Mouse (Mus musculus) neural tube, embryonic 15.5 days (tissue): ENCODE results near the gene Ccdc185. TPM values are rescaled to one million over a fixed set of nuclear protein-coding genes. Genes with fewer than 3 reads are reported as not detected.

ENCODE experiments used
- ATAC-seq: fragments of 200-750 bp; cut with Nextera tagmentation; 2 replicates; pipeline ENCODE4 v1.8.0; 2017; ENCODE audit warnings: mild to moderate bottlenecking, moderate TSS enrichment, moderate library complexity; ENCODE audit not compliant: low FRiP score
- H3K27ac ChIP-seq: fragments of 300-500 bp; sonication (generic); replicated peaks from 2 replicates; pipeline ENCODE4 v1.5.1; 2015; ENCODE audit warnings: mild to moderate bottlenecking, inconsistent platforms
- H3K27me3 ChIP-seq: fragments of 300-500 bp; sonication (generic); replicated peaks from 2 replicates; pipeline ENCODE4 v1.6.1; 2015; ENCODE audit warnings: inconsistent platforms
- H3K36me3 ChIP-seq: fragments of 300-500 bp; sonication (generic); 2 replicates; pipeline ENCODE4 v1.6.1; 2015; ENCODE audit warnings: inconsistent platforms
- H3K4me1 ChIP-seq: fragments of 300-500 bp; sonication (generic); 2 replicates; pipeline ENCODE4 v1.6.1; 2015; ENCODE audit warnings: inconsistent platforms
- H3K4me2 ChIP-seq: fragments of 300-500 bp; sonication (generic); 2 replicates; pipeline ENCODE4 v1.6.1; 2015; ENCODE audit warnings: inconsistent platforms, mild to moderate bottlenecking, moderate library complexity
- H3K4me3 ChIP-seq: fragments of 300-500 bp; sonication (generic); replicated peaks from 2 replicates; pipeline ENCODE4 v1.5.1; 2015; ENCODE audit warnings: mild to moderate bottlenecking, inconsistent platforms
- H3K9ac ChIP-seq: fragments of 300-500 bp; sonication (generic); replicated peaks from 2 replicates; pipeline ENCODE4 v1.6.1; 2015; ENCODE audit warnings: mild to moderate bottlenecking, inconsistent platforms
- H3K9me3 ChIP-seq: fragments of 300-500 bp; sonication (generic); replicated peaks from 2 replicates; pipeline ENCODE4 v1.6.1; 2016; ENCODE audit warnings: inconsistent platforms
- WGBS: fragments of 180-500 bp; shearing (Covaris S2); methylation state at CpG from one replicate; pipeline ENCODE4 v1.1.7; 2015; ENCODE audit warnings: mixed read lengths; 5-methylcytosine and 5-hydroxymethylcytosine counted together
- polyA plus RNA-seq: library from polyadenylated mRNA; unstranded; fragments of >200 nt; fragmentation: Nextera tagmentation; extraction: Ambion mirVana; gene quantifications from 2 replicates; pipeline ENCODE4 v1.2.1, GENCODE M21; 2015

The Ccdc185 gene
- polyA plus RNA-seq, 1 experiment from 2014 or later: not detected

DNA sequence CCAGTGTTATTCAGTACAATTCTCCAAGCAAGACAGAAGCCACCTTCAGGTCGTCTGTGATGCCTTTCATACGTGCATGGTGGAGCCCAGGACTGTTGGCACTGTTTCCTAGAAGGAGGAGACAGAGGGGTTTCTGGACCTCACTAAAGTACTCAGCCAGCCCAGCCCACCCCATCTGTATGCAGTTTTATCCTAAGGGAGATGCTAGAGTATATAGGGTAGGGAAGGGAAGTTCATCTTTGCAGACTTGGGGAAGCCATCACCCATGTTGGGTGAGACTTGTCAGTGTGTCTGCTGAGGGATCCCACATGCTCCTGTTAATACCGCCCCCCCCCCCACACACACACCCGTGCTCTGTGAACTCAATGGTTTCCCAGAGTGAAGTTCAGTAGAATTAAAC is 13.1 kb downstream of the Ccdc185 start:
- no peaks in the 10 kb centered on the region for H3K27me3 ChIP-seq
- ATAC-seq: no peak
- no peak overlapping the region for H3K9ac ChIP-seq
- no peak overlapping the region for H3K4me2 ChIP-seq
- no peaks in the 10 kb centered on the region for H3K4me1 ChIP-seq
- H3K36me3 ChIP-seq: no peaks in the 10 kb centered on the region
- no peak overlapping the region for H3K27ac ChIP-seq
- no peak overlapping the region for H3K4me3 ChIP-seq
- H3K9me3 ChIP-seq: no peaks in the 10 kb centered on the region
- WGBS: 70% methylated on average over 4 of the region's 4 CpGs

GRCm38 (mm10) chr1:182732695-182733094 is 16.3 kb downstream of the Ccdc185 start:
- no peak for ATAC-seq
- Histone ChIP-seq H3K27me3 (no peaks in the 10 kb centered on the region), H3K27ac (no peak overlapping the region), H3K9ac (no peak overlapping the region), H3K36me3 (no peaks in the 10 kb centered on the region), H3K9me3 (no peaks in the 10 kb centered on the region), H3K4me2 (no peak overlapping the region; the same call in 1 of the 2 replicates), H3K4me1 (peaks cover 4% of the 10 kb centered on the region; the same call in 1 of the 2 replicates), H3K4me3 (no peak overlapping the region)
- WGBS: 28% methylated on average over 7 of the region's 7 CpGs

DNA sequence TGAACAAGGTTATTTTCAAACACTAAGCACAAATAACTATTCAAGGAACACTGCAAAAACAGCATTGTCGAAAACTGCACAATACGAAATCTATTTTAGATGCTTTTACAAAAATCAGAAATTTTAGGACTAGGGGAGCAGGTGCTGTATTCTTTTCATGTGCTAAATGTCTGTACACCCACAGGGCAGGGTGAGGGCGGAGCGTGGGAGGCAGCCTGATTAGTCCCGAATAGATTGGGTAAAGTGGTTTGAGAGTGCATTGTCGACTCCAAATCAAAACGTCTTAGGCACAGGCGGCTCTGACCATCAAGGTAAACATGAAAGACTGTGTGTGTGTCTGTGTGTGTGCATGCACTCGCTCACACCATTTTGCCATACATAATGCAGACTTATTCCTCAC is 20.0 kb downstream of the Ccdc185 start:
- no peaks in the 10 kb centered on the region for H3K36me3 ChIP-seq
- H3K4me1 ChIP-seq: peaks cover 6% of the 10 kb centered on the region; the same call in 1 of the 2 replicates
- no peak for ATAC-seq
- no peak overlapping the region for H3K4me3 ChIP-seq
- H3K27me3 ChIP-seq: no peaks in the 10 kb centered on the region
- no peak overlapping the region for H3K4me2 ChIP-seq
- no peaks in the 10 kb centered on the region for H3K9me3 ChIP-seq
- H3K9ac ChIP-seq: no peak overlapping the region
- 78% methylated on average over 9 of the region's 9 CpGs for WGBS
- no peak overlapping the region for H3K27ac ChIP-seq

GRCm38 (mm10) chr1:182727541-182727940 is 21.4 kb downstream of the Ccdc185 start:
- Histone ChIP-seq H3K4me1 (peaks cover 6% of the 10 kb centered on the region; the same call in 1 of the 2 replicates), H3K27ac (no peak overlapping the region), H3K4me2 (no peak overlapping the region), H3K36me3 (no peaks in the 10 kb centered on the region), H3K4me3 (no peak overlapping the region), H3K27me3 (no peaks in the 10 kb centered on the region), H3K9ac (no peak overlapping the region), H3K9me3 (no peaks in the 10 kb centered on the region)
- no peak for ATAC-seq
- WGBS: 41% methylated on average over 12 of the region's 12 CpGs

GRCm38 (mm10) chr1:182714236-182714935 is 34.6 kb downstream of the Ccdc185 start:
- 72% methylated on average over 6 of the region's 6 CpGs for WGBS
- ATAC-seq: no peak
- Histone ChIP-seq H3K9me3 (no peaks in the 10 kb centered on the region), H3K9ac (no peak overlapping the region), H3K4me3 (no peak overlapping the region), H3K36me3 (no peaks in the 10 kb centered on the region), H3K27ac (no peak overlapping the region), H3K27me3 (no peaks in the 10 kb centered on the region), H3K4me1 (no peaks in the 10 kb centered on the region), H3K4me2 (no peak overlapping the region)

GRCm38 (mm10) chr1:182711360-182711933 is 37.5 kb downstream of the Ccdc185 start:
- H3K4me2 ChIP-seq: no peak overlapping the region
- no peak overlapping the region for H3K9ac ChIP-seq
- H3K36me3 ChIP-seq: no peaks in the 10 kb centered on the region
- no peak overlapping the region for H3K27ac ChIP-seq
- ATAC-seq: no peak
- 43% methylated on average over 7 of the region's 7 CpGs for WGBS
- H3K4me3 ChIP-seq: no peak overlapping the region
- no peaks in the 10 kb centered on the region for H3K4me1 ChIP-seq
- 0 out of 2 replicates have a peak, but pooled peaks cover 3% of the 10 kb centered on the region for H3K9me3 ChIP-seq
- H3K27me3 ChIP-seq: no peaks in the 10 kb centered on the region

DNA sequence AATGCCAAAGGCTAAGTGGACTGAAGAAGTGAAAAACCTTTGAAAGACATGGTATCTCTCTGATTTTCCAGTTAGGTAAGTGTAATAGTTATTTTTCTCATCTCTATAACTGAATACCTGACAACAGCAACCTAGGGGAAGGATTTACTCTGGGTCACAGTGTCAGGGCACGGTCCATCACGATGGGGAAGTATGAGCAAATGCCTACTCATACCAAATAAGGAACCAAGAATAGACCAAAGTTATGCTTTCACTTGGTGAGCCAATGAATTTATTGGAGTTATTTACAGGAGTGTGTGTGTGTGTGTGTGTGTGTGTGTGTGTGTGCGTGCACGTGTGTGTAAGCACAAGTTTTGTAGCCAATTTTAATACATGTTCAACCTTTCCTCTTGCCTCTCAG is 41.5 kb downstream of the Ccdc185 start:
- H3K4me2 ChIP-seq: no peak overlapping the region
- ATAC-seq: no peak
- no peaks in the 10 kb centered on the region for H3K27me3 ChIP-seq
- WGBS: 92% methylated on average over 4 of the region's 4 CpGs
- no peaks in the 10 kb centered on the region for H3K4me1 ChIP-seq
- no peaks in the 10 kb centered on the region for H3K36me3 ChIP-seq
- no peak overlapping the region for H3K4me3 ChIP-seq
- no peak overlapping the region for H3K27ac ChIP-seq
- no peak overlapping the region for H3K9ac ChIP-seq
- H3K9me3 ChIP-seq: peaks cover 9% of the 10 kb centered on the region; the same call in 1 of the 2 replicates

- no peak for ATAC-seq
- H3K27ac ChIP-seq: no peak overlapping the region
- H3K9me3 ChIP-seq: peaks cover 9% of the 10 kb centered on the region; the same call in 1 of the 2 replicates
- H3K4me1 ChIP-seq: peaks cover 2% of the 10 kb centered on the region
- no peaks in the 10 kb centered on the region for H3K36me3 ChIP-seq
- 64% methylated on average over 2 of the region's 2 CpGs for WGBS
- no peak overlapping the region for H3K9ac ChIP-seq
- no peak overlapping the region for H3K4me2 ChIP-seq
- no peak overlapping the region for H3K4me3 ChIP-seq
- H3K27me3 ChIP-seq: no peaks in the 10 kb centered on the region
Measured at GRCm38 (mm10) chr1:182704882-182705281, 44.1 kb downstream of the Ccdc185 start.

GRCm38 (mm10) chr1:182699392-182700347 is 49.3 kb downstream of the Ccdc185 start:
- WGBS: 32% methylated on average over 9 of the region's 9 CpGs
- H3K4me2 ChIP-seq: no peak overlapping the region
- H3K27me3 ChIP-seq: no peaks in the 10 kb centered on the region
- no peak overlapping the region for H3K4me3 ChIP-seq
- H3K9ac ChIP-seq: no peak overlapping the region
- peaks cover 5% of the 10 kb centered on the region for H3K4me1 ChIP-seq
- no peaks in the 10 kb centered on the region for H3K9me3 ChIP-seq
- 0 out of 2 replicates have a peak overlapping the region, but pooled peaks have one; percentile 25 for H3K27ac ChIP-seq
- H3K36me3 ChIP-seq: no peaks in the 10 kb centered on the region
- ATAC-seq: 0 out of 2 replicates have a peak, but pooled peaks have one; percentile 28
